Mouse (Mus musculus): ENCODE data around the gene Fndc3a.

Fndc3a gene

GRCm38 (mm10) chr14:72709710-72710340, at the start of gene Fndc3a:
Fndc3a (minus strand) TSS chr14:72710003.
- in situ Hi-C loops (cut with MboI; ENCODE audit: unreplicated experiment in 2 of 2): loop anchor here (10.0 kb wide), 3 partner anchors 155 to 275 kb away; no protein-coding TSS in a partner anchor

GRCm38 (mm10) chr14:72752893-72753292, 43.1 kb upstream of the Fndc3a start:
- in situ Hi-C loops (cut with MboI; ENCODE audit: unreplicated experiment in 2 of 2): no loop called here

GRCm38 (mm10) chr14:72750426-72751182, 40.8 kb upstream of the Fndc3a start:
- in situ Hi-C loops (cut with MboI; ENCODE audit: unreplicated experiment in 2 of 2): no loop called here

GRCm38 (mm10) chr14:72748331-72748730, 38.5 kb upstream of the Fndc3a start:
- in situ Hi-C loops (cut with MboI; ENCODE audit: unreplicated experiment in 2 of 2): no loop called here

GRCm38 (mm10) chr14:72741667-72742066, 31.9 kb upstream of the Fndc3a start:
- in situ Hi-C loops (cut with MboI; ENCODE audit: unreplicated experiment in 2 of 2): no loop called here

- in situ Hi-C loops (cut with MboI; ENCODE audit: unreplicated experiment in 2 of 2): no loop called here
These were observed 30.5 kb upstream of the Fndc3a start for GRCm38 (mm10) chr14:72740336-72740735.

GRCm38 (mm10) chr14:72739484-72740208, 29.8 kb upstream of the Fndc3a start:
- in situ Hi-C loops (cut with MboI; ENCODE audit: unreplicated experiment in 2 of 2): no loop called here

- in situ Hi-C loops (cut with MboI; ENCODE audit: unreplicated experiment in 2 of 2): no loop called here
These were observed 29.0 kb upstream of the Fndc3a start for GRCm38 (mm10) chr14:72738776-72739175.

GRCm38 (mm10) chr14:72738217-72738616, 28.4 kb upstream of the Fndc3a start:
- in situ Hi-C loops (cut with MboI; ENCODE audit: unreplicated experiment in 2 of 2): no loop called here

- in situ Hi-C loops (cut with MboI; ENCODE audit: unreplicated experiment in 2 of 2): no loop called here
These were observed 16.1 kb upstream of the Fndc3a start for GRCm38 (mm10) chr14:72725865-72726264.

- in situ Hi-C loops (cut with MboI; ENCODE audit: unreplicated experiment in 2 of 2): no loop called here
These were observed 12.7 kb upstream of the Fndc3a start for GRCm38 (mm10) chr14:72722274-72723053.

GRCm38 (mm10) chr14:72716175-72716574, 6.4 kb upstream of the Fndc3a start:
- in situ Hi-C loops (cut with MboI; ENCODE audit: unreplicated experiment in 2 of 2): no loop called here

GRCm38 (mm10) chr14:72711130-72711529, 1.3 kb upstream of the Fndc3a start:
- in situ Hi-C loops (cut with MboI; ENCODE audit: unreplicated experiment in 2 of 2): no loop called here

GRCm38 (mm10) chr14:72710341-72711027, 681 bp upstream of the Fndc3a start:
- in situ Hi-C loops (cut with MboI; ENCODE audit: unreplicated experiment in 2 of 2): no loop called here

- in situ Hi-C loops (cut with MboI; ENCODE audit: unreplicated experiment in 2 of 2): loop anchor here (10.0 kb wide), 3 partner anchors 156 to 276 kb away; no protein-coding TSS in a partner anchor
These were observed 603 bp downstream of the Fndc3a start for GRCm38 (mm10) chr14:72709091-72709709.

- in situ Hi-C loops (cut with MboI; ENCODE audit: unreplicated experiment in 2 of 2): loop anchor here (10.0 kb wide), 3 partner anchors 156 to 276 kb away; no protein-coding TSS in a partner anchor
These were observed 1.2 kb downstream of the Fndc3a start for GRCm38 (mm10) chr14:72708581-72708991.

- in situ Hi-C loops (cut with MboI; ENCODE audit: unreplicated experiment in 2 of 2): loop anchor here (10.0 kb wide), 3 partner anchors 165 to 285 kb away; no protein-coding TSS in a partner anchor
These were observed 9.7 kb downstream of the Fndc3a start for GRCm38 (mm10) chr14:72700056-72700455.

GRCm38 (mm10) chr14:72691406-72691805, 18.4 kb downstream of the Fndc3a start:
- in situ Hi-C loops (cut with MboI; ENCODE audit: unreplicated experiment in 2 of 2): no loop called here

- in situ Hi-C loops (cut with MboI; ENCODE audit: unreplicated experiment in 2 of 2): no loop called here
These were observed 20.3 kb downstream of the Fndc3a start for GRCm38 (mm10) chr14:72689525-72689924.

Data from v-Abl transformed pro-B cells (cell line).